Mouse (Mus musculus) thymus, adult 2 months (tissue): Measurements from ENCODE around the gene G430095P16Rik.

ENCODE experiments used
- CTCF ChIP-seq: fragments of 200-500 bp; IDR thresholded peaks from 2 replicates; pipeline ENCODE4 v1.5.1; 2012; ENCODE audit warnings: mild to moderate bottlenecking, control low read depth, low read length, moderate library complexity, borderline replicate concordance; ENCODE audit not compliant: control insufficient read depth, poor library complexity, insufficient read depth; ENCODE audit errors: extremely low read depth
- POLR2A ChIP-seq: fragments of 200-500 bp; IDR thresholded peaks from 2 replicates; pipeline ENCODE4 v1.6.1; 2012; ENCODE audit warnings: mild to moderate bottlenecking, low read length, control low read depth, moderate library complexity; ENCODE audit not compliant: control insufficient read depth, poor library complexity, insufficient read depth; ENCODE audit errors: extremely low read depth

GRCm38 (mm10) chr8:84729921-84730362 is 7.1 kb downstream of the G430095P16Rik start:
- TF ChIP-seq POLR2A (no peak), CTCF (no peak)
